Mouse (Mus musculus) stomach, embryonic 14.5 days (tissue): ENCODE measurements around the gene Disc1. TPM values are rescaled to one million over a fixed set of nuclear protein-coding genes. Genes with fewer than 3 reads are reported as not detected.
A peak's percentile ranks its signal among the peaks of the same experiment; 100 is the strongest.

Experiments used
- ATAC-seq: fragments of 200-750 bp; cut with Nextera tagmentation; 2 replicates; pipeline ENCODE4 v1.8.0; 2017; ENCODE audit warnings: low read depth, moderate TSS enrichment; ENCODE audit not compliant: insufficient number of reproducible peaks, insufficient read depth, low FRiP score
- H3K27ac ChIP-seq: fragments of 300-500 bp; sonication (generic); 2 replicates; pipeline ENCODE4 v1.5.1; 2014; ENCODE audit warnings: mild to moderate bottlenecking, low read length, moderate library complexity, mixed read lengths
- H3K27me3 ChIP-seq: fragments of 300-500 bp; sonication (generic); 2 replicates; pipeline ENCODE4 v1.6.1; 2014; ENCODE audit warnings: low read length, control low read depth, mixed read lengths; ENCODE audit not compliant: control insufficient read depth, insufficient read depth
- H3K36me3 ChIP-seq: fragments of 300-500 bp; sonication (generic); 2 replicates; pipeline ENCODE4 v1.6.1; 2014; ENCODE audit warnings: mild to moderate bottlenecking, control low read depth, low read length, moderate library complexity, mixed read lengths; ENCODE audit not compliant: control insufficient read depth, insufficient read depth
- H3K4me1 ChIP-seq: fragments of 300-500 bp; sonication (generic); 2 replicates; pipeline ENCODE4 v1.6.1; 2014; ENCODE audit warnings: low read length, control low read depth, mixed read lengths; ENCODE audit not compliant: control insufficient read depth, insufficient read depth
- H3K4me2 ChIP-seq: fragments of 300-500 bp; sonication (generic); replicated peaks from 2 replicates; pipeline ENCODE4 v1.6.1; 2014; ENCODE audit warnings: low read depth, low read length, control low read depth
- H3K4me3 ChIP-seq: fragments of 300-500 bp; sonication (generic); 2 replicates; pipeline ENCODE4 v1.5.1; 2014; ENCODE audit warnings: low read depth, low read length, control low read depth
- H3K9ac ChIP-seq: fragments of 300-500 bp; sonication (generic); replicated peaks from 2 replicates; pipeline ENCODE4 v1.6.1; 2014; ENCODE audit warnings: low read depth, mild to moderate bottlenecking, control low read depth, low read length, moderate library complexity, mixed read lengths
- H3K9me3 ChIP-seq: fragments of 300-500 bp; sonication (generic); 2 replicates; pipeline ENCODE4 v1.6.1; 2016; ENCODE audit warnings: low read depth, low read length, control low read depth; ENCODE audit not compliant: control insufficient read depth
- WGBS: fragments of 180-500 bp; shearing (Covaris S2); extraction: QIAGEN DNeasy Blood & Tissue Kit; methylation state at CpG from one replicate; pipeline ENCODE4 v1.1.7; 2014; 5-methylcytosine and 5-hydroxymethylcytosine counted together
- polyA plus RNA-seq: library from polyadenylated mRNA; unstranded; fragments of >200 nt; fragmentation: Nextera tagmentation; extraction: Ambion mirVana; gene quantifications from 2 replicates; pipeline ENCODE4 v1.2.1, GENCODE M21; 2014

Gene Disc1
- polyA plus RNA-seq, result 1.9 and 3.0 TPM in 2 replicates

GRCm38 (mm10) chr8:125053505-125054435, at the start of gene Disc1:
Gene Disc1, plus strand, starts transcription at chr8:125054195.
- 0 out of 2 replicates have a peak, but pooled peaks cover 3% of the 10 kb centered on the region for H3K4me1 ChIP-seq
- H3K36me3 ChIP-seq, result no peaks in the 10 kb centered on the region
- H3K9ac ChIP-seq, result peak within 1 kb of the TSS; percentile 63
- no peaks in the 10 kb centered on the region for H3K9me3 ChIP-seq
- H3K27ac ChIP-seq, result peak within 1 kb of the TSS; percentile 67
- H3K4me2 ChIP-seq, result peak within 1 kb of the TSS; percentile 87
- peak; percentile 35; the same call in 1 of the 2 replicates for ATAC-seq
- H3K27me3 ChIP-seq, result 0 out of 2 replicates have a peak, but pooled peaks cover 6% of the 10 kb centered on the region
- peak within 1 kb of the TSS; percentile 73 for H3K4me3 ChIP-seq
- 2% methylated on average over 44 of the region's 65 CpGs for WGBS

GRCm38 (mm10) chr8:125012695-125013627, 41.0 kb upstream of the Disc1 start, which contains the start of gene Tsnax:
Gene Tsnax, plus strand, starts transcription at chr8:125012997.
- Histone ChIP-seq H3K4me3 (peak within 1 kb of the TSS; percentile 99), H3K27ac (peak within 1 kb of the TSS; percentile 76), H3K27me3 (no peaks in the 10 kb centered on the region), H3K9ac (peak within 1 kb of the TSS; percentile 93), H3K9me3 (no peaks in the 10 kb centered on the region), H3K4me1 (no peaks in the 10 kb centered on the region), H3K36me3 (peaks cover 12% of the 10 kb centered on the region; the same call in 1 of the 2 replicates), H3K4me2 (peak within 1 kb of the TSS; percentile 71)
- ATAC-seq, result peak; percentile 97
- WGBS, result 4% methylated on average over 74 of the region's 84 CpGs

GRCm38 (mm10) chr8:125024085-125024484, 29.9 kb upstream of the Disc1 start:
- H3K36me3 ChIP-seq, result peaks cover 33% of the 10 kb centered on the region
- WGBS, result 82% methylated on average over 8 of the region's 8 CpGs

GRCm38 (mm10) chr8:125027211-125027610, 26.8 kb upstream of the Disc1 start:
- H3K4me1 ChIP-seq, result no peaks in the 10 kb centered on the region
- H3K27me3 ChIP-seq, result no peaks in the 10 kb centered on the region
- no peak overlapping the region for H3K4me3 ChIP-seq
- H3K27ac ChIP-seq, result no peak overlapping the region
- H3K36me3 ChIP-seq, result peaks cover 43% of the 10 kb centered on the region
- ATAC-seq, result no peak
- H3K9me3 ChIP-seq, result no peaks in the 10 kb centered on the region
- H3K4me2 ChIP-seq, result no peak overlapping the region
- H3K9ac ChIP-seq, result no peak overlapping the region
- WGBS, result 54% methylated on average over 3 of the region's 3 CpGs

More at GRCm38 (mm10) chr8:125024085-125024484, 29.9 kb upstream of the Disc1 start:
- no peaks in the 10 kb centered on the region for H3K4me1 ChIP-seq
- no peak overlapping the region for H3K4me3 ChIP-seq
- no peak for ATAC-seq
- no peak overlapping the region for H3K9ac ChIP-seq
- no peaks in the 10 kb centered on the region for H3K9me3 ChIP-seq
- H3K27me3 ChIP-seq, result no peaks in the 10 kb centered on the region
- H3K4me2 ChIP-seq, result no peak overlapping the region
- no peak overlapping the region for H3K27ac ChIP-seq

- Histone ChIP-seq H3K36me3 (peaks cover 50% of the 10 kb centered on the region), H3K4me3 (no peak overlapping the region), H3K27ac (no peak overlapping the region), H3K27me3 (no peaks in the 10 kb centered on the region), H3K4me2 (no peak overlapping the region), H3K4me1 (no peaks in the 10 kb centered on the region), H3K9ac (no peak overlapping the region), H3K9me3 (no peaks in the 10 kb centered on the region)
- no peak for ATAC-seq
- WGBS, result 89% methylated on average over 5 of the region's 5 CpGs
Observed at GRCm38 (mm10) chr8:125028841-125029240, 25.2 kb upstream of the Disc1 start.

- H3K27me3 ChIP-seq, result no peaks in the 10 kb centered on the region
- H3K4me2 ChIP-seq, result no peak overlapping the region
- H3K4me1 ChIP-seq, result no peaks in the 10 kb centered on the region
- H3K9ac ChIP-seq, result no peak overlapping the region
- no peak overlapping the region for H3K27ac ChIP-seq
- H3K9me3 ChIP-seq, result no peaks in the 10 kb centered on the region
- ATAC-seq, result no peak
- WGBS, result 66% methylated on average over 5 of the region's 5 CpGs
- H3K4me3 ChIP-seq, result no peak overlapping the region
- H3K36me3 ChIP-seq, result peaks cover 41% of the 10 kb centered on the region
Observed at GRCm38 (mm10) chr8:125031276-125031675, 22.7 kb upstream of the Disc1 start.

GRCm38 (mm10) chr8:125034669-125035068, 19.3 kb upstream of the Disc1 start:
- 41% methylated on average over 8 of the region's 8 CpGs for WGBS

GRCm38 (mm10) chr8:125037081-125037480, 16.9 kb upstream of the Disc1 start:
- Histone ChIP-seq H3K9me3 (peaks cover 5% of the 10 kb centered on the region; the same call in 1 of the 2 replicates), H3K4me3 (no peak overlapping the region), H3K4me2 (no peak overlapping the region), H3K4me1 (no peaks in the 10 kb centered on the region), H3K27ac (no peak overlapping the region), H3K9ac (no peak overlapping the region), H3K36me3 (peaks cover 19% of the 10 kb centered on the region), H3K27me3 (no peaks in the 10 kb centered on the region)
- WGBS, result 57% methylated on average over 7 of the region's 7 CpGs
- no peak for ATAC-seq

More at GRCm38 (mm10) chr8:125034669-125035068, 19.3 kb upstream of the Disc1 start:
- Histone ChIP-seq H3K27me3 (no peaks in the 10 kb centered on the region), H3K9ac (no peak overlapping the region), H3K27ac (no peak overlapping the region), H3K4me2 (no peak overlapping the region), H3K4me1 (no peaks in the 10 kb centered on the region), H3K9me3 (no peaks in the 10 kb centered on the region), H3K4me3 (no peak overlapping the region), H3K36me3 (peaks cover 29% of the 10 kb centered on the region)
- no peak for ATAC-seq
